Mouse (Mus musculus): ENCODE data around the gene Spon1.

Spon1 gene

GRCm38 (mm10) chr7:113841521-113841920 is 75.7 kb downstream of the Spon1 start:
- no peak for DNase-seq (ENCODE audit: low read depth, low spot score)

- DNase-seq (ENCODE audit: low read depth, low spot score) = no peak
Observed at GRCm38 (mm10) chr7:113843150-113843549, 77.4 kb downstream of the Spon1 start.

GRCm38 (mm10) chr7:113845191-113845590 is 79.4 kb downstream of the Spon1 start:
- no peak for DNase-seq (ENCODE audit: low read depth, low spot score)

- DNase-seq (ENCODE audit: low read depth, low spot score) = no peak
Observed at GRCm38 (mm10) chr7:113846553-113846952, 80.8 kb downstream of the Spon1 start.

DNA sequence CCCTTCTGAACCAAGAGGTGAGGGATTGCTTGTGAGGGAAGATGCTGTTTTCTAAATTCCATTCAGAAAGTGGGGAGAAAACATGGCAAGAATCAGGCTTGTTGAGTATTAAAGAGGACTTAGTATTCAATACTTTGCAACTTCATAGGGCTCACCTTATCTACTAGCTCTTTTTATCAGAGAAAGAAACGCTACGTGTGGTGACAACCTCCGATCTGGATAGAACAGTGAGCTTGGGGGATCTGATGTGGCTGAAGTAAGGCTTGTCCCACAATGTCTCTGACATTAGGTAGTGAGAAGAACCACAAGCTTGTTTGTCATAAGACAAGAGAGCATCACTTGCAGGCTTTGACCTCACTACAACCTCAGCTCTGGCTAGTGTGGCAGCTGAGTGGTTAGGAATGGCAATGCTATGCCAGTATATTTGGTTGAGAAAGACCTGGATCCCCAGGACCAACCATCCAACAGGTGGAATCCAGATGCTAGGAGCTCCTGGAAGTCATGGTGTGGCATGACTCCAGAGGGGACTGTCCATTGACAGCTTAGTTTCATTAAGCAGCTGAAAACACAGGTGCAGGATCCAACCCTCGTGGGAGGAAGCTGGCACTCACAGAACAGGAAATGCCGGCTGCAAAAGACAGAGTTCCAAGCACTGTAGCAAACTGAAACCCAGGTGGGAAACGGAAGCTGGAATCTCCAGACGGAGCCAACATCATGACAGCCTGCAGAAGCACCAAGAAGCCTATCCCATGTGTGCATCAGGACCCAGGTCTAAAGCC is 81.4 kb downstream of the Spon1 start:
- DNase-seq (ENCODE audit: low read depth, low spot score) = no peak

DNA sequence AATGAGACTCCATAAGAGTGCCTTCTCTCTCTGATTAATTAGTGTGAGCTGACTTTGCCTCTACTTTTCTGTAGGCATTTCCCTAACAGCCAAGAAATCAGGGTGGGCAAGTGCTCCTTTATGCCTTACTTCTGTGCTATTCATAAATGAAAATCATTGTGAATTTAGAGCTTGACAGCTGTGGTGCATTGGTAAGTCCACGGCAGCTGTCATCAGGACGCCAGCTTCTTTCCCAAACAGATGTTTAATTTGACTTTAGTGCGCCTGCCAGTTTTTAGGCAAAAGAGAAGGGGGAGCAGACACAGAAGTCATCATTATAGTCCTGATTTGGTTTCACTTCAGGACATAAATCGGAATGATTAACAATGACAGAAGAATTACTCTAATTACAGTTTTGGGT is 84.6 kb downstream of the Spon1 start:
- no peak for DNase-seq (ENCODE audit: low read depth, low spot score)

DNA sequence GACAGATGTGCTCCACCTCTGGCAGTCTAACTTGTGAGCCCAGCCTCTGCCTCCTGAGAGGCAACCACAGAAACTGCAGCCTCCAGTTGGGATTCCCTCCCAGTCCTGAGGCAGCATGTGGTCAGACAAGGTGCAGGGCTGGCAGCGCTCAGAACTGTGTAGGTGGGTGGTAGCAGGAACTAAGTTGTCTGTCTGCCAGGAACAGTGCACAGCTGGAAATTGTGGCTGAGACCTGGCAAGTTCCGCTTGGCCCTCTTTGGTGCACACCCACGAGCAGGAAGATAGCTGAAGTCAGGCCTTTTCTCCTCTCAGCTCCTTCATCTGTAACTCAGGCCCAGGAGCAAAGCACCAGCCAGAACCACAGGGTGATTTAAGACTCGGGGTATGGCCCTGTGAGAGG is 89.6 kb downstream of the Spon1 start:
- DNase-seq (ENCODE audit: low read depth, low spot score) = no peak

DNA sequence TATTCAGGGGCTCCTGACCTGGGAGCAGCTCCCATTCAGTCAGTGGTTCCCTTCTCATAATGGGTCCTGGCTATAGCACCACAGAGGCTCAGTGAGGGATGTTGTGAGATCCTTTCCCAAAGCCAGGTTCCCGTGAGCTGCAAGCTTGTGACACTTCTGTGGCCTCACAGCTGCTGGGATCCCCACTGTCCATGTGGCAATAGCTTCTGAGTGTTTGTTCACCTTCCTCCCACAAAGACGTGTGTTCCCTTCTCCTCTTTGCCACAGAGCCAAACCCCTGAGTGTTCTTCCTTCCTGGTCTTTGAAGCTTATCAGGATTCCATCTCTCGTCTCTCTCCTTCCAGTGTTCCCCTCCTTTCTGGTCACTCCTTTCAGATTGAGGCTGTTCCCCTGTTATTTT is 90.3 kb downstream of the Spon1 start:
- DNase-seq (ENCODE audit: low read depth, low spot score) = no peak

- no peak for DNase-seq (ENCODE audit: low read depth, low spot score)
Observed at GRCm38 (mm10) chr7:113859480-113859881, 93.7 kb downstream of the Spon1 start.

- no peak for DNase-seq (ENCODE audit: low read depth, low spot score)
Observed at GRCm38 (mm10) chr7:113861964-113862363, 96.2 kb downstream of the Spon1 start.

DNA sequence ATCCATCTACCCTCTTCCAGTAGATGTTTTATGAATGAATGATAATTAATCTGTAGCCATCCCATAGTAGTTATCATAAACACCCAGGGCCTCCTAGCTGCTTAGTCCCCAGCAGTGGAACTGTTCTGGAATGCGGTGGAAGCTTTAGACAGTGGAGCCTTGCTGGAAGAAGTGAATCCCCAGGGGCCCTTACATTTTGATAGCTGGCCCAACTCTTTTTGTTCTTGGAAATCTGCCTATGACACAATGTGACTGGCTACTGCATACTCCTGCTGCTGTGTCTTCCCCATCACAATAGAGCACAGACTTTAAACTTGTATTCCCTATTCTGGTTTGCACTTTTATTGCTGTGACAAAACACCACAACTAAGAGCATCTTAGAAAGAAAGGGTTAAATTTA is 107.0 kb downstream of the Spon1 start:
- DNase-seq (ENCODE audit: low read depth, low spot score) = no peak

- DNase-seq (ENCODE audit: low read depth, low spot score) = no peak
Observed at GRCm38 (mm10) chr7:113877451-113877850, 111.7 kb downstream of the Spon1 start.

- no peak for DNase-seq (ENCODE audit: low read depth, low spot score)
Observed at GRCm38 (mm10) chr7:113877926-113878325, 112.1 kb downstream of the Spon1 start.

DNA sequence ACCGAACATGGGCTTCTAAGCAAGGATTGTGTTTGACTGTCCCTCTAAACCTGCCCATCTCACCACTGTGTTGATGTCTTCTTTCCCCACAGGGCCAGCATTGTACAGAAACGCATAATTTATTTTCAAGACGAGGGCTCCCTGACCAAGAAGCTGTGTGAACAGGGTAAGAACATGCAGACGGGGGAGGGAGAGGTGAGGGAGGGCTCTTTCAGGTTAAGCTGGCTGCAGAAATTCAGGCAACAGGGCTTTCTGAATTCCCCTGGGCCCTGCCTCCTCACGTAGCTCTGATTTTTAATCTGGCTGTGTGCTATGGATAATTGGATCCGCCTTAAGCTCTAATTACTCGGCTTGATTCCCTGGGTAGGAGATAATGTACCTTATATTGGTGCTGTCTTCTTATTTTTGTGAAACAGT is 113.3 kb downstream of the Spon1 start:
- DNase-seq (ENCODE audit: low read depth, low spot score) = no peak

DNA sequence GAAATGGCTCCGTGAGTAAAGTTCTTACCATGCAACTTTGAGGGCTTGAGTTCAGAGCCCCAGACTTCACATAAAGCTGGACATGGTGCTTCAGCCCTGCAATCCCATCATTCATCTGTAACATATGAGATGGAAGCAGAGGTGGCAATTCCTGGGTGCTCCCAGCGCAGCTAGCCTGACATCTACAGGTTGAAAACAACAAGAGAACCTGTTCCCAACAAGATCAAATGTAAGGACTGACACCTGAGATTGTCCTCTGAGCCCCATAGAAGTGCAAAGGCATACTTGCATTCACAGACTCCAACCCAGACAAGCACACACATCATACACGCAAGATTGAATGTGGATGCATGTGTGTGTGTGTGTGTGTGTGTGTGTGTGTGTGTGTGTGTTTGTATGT is 114.2 kb downstream of the Spon1 start:
- DNase-seq (ENCODE audit: low read depth, low spot score) = no peak

DNA sequence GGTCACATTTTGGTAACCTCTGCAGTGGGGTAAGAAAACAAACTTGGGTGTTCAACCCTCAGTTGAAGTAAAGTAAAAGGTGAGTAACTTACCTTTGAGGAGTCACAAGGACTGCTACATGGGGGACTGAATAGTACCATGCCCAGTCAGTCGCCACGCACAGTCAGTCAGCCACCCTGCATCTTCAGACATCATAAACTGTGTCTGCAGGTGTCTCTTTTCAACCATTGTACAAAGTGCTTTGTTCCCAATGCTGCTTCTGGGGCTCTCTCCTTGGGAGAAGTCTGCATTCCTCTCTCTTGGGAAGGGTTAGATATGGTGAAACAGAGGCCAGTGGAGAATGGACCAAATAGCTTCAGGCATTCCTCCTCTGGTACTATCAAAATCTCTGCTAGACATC is 125.0 kb downstream of the Spon1 start:
- DNase-seq (ENCODE audit: low read depth, low spot score) = no peak

DNA sequence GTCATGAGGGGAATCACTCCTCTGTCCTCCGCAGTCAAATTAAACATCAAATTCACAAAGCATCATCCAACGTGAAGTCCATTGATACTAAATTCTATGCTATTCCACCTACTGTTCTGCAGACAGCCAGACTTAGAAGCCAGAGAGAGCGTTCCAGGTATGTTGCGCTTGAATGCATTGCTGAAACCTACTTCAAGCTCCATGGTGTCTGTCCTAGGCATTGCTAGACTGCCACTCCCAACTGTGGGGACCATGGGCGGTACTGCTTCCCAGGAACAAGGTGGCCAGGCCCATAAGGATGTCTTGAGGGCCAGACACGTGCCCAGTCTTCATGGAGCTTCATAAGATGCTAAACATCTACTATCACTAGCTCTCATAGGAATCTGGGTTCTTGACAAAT is 125.7 kb downstream of the Spon1 start:
- DNase-seq (ENCODE audit: low read depth, low spot score) = no peak

- no peak for DNase-seq (ENCODE audit: low read depth, low spot score)
Observed at GRCm38 (mm10) chr7:113893944-113894662, 128.3 kb downstream of the Spon1 start.

DNA sequence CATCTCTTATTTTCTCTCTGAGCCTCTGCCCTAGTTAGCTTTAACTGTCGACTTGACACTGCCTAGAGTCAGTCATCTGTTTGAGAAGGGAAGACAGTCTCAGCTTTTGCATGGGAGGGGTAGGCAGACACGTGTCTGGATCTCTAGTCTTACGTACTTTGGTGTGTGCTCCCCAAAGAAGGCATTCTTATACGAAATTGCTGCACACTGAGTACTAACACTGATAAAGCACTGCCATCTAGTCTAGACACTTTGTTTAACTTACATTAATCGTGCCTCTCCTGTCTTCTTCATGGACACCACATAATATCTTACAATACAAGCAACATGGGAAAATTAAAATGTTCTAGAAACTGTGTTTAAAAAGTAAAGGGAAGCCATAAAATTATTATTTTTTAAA is 129.5 kb downstream of the Spon1 start:
- no peak for DNase-seq (ENCODE audit: low read depth, low spot score)

GRCm38 (mm10) chr7:113898388-113898787 is 132.6 kb downstream of the Spon1 start:
- DNase-seq (ENCODE audit: low read depth, low spot score) = no peak

DNA sequence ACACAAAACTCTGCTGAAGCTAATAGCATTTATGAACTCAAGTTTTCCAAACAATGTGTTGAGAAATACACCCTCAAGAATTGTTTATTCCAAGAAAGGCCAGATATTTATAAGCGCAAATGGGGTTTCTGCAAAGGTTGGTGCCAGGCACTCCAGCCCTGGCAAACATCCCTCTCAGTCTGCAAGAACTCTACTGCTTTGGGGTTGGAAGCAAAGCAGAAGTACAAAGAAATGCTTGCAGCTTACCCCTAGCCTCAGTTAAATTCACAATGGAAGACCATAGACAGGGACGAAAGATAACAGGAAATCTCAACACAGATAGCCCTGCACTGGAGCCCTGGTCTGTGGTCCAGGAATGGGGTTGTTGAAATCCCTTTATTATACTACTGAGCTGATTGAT is 135.7 kb downstream of the Spon1 start:
- DNase-seq (ENCODE audit: low read depth, low spot score) = no peak

GRCm38 (mm10) chr7:113901941-113902515 is 136.2 kb downstream of the Spon1 start:
- no peak for DNase-seq (ENCODE audit: low read depth, low spot score)
